Mouse (Mus musculus) ES-Bruce4 (cell line): ENCODE measurements around the gene Setd5.

Source experiments
- CTCF ChIP-seq: IDR thresholded peaks from one replicate; pipeline ENCODE4 v1.8.1; 2011; ENCODE audit warnings: low read depth, low read length
- POLR2A ChIP-seq: IDR thresholded peaks from one replicate; pipeline ENCODE4 v1.8.1; 2011; ENCODE audit warnings: low read length; ENCODE audit not compliant: insufficient read depth

GRCm38 (mm10) chr6:113049159-113049558 is 28.0 kb upstream of the Setd5 start:
- TF ChIP-seq CTCF (no peak), POLR2A (no peak)
